Mouse (Mus musculus) retina, postnatal 7 days (tissue): ENCODE results near the gene Fbxo21.

ENCODE experiments used
- DNase-seq: peaks from one replicate; pipeline ENCODE4 v3.0.0-alpha.2; 2012; ENCODE audit warnings: low read depth, low spot score

Gene Fbxo21

DNA sequence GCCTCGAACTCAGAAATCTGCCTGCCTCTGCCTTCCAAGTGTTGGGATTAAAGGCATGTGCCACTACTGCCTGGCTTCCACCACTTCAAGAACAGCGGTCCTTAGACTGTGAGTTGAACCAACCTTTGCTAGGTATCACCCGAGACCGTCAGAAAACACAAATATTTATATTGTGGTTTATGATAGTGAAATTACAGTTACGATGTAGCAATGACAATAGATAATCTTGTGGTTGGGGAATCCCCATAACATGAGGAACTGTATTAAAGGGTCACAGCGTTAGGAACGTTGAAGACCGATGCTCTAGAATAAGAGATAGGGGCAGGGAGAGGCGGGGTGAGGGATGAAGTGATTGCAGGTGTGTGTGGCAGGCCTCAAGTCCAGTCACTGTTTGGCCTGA is 68.9 kb downstream of the Fbxo21 start:
- no peak for DNase-seq

GRCm38 (mm10) chr5:118047091-118047757 is 70.7 kb downstream of the Fbxo21 start:
- no peak for DNase-seq

- no peak for DNase-seq
These were observed 71.9 kb downstream of the Fbxo21 start for GRCm38 (mm10) chr5:118048412-118048811.

GRCm38 (mm10) chr5:118048928-118049327 is 72.4 kb downstream of the Fbxo21 start:
- DNase-seq, result no peak

- DNase-seq, result no peak
These were observed 74.2 kb downstream of the Fbxo21 start for GRCm38 (mm10) chr5:118050743-118051142.

GRCm38 (mm10) chr5:118051981-118052662 is 75.6 kb downstream of the Fbxo21 start:
- no peak for DNase-seq

- no peak for DNase-seq
These were observed 76.7 kb downstream of the Fbxo21 start for GRCm38 (mm10) chr5:118053205-118053604.

DNA sequence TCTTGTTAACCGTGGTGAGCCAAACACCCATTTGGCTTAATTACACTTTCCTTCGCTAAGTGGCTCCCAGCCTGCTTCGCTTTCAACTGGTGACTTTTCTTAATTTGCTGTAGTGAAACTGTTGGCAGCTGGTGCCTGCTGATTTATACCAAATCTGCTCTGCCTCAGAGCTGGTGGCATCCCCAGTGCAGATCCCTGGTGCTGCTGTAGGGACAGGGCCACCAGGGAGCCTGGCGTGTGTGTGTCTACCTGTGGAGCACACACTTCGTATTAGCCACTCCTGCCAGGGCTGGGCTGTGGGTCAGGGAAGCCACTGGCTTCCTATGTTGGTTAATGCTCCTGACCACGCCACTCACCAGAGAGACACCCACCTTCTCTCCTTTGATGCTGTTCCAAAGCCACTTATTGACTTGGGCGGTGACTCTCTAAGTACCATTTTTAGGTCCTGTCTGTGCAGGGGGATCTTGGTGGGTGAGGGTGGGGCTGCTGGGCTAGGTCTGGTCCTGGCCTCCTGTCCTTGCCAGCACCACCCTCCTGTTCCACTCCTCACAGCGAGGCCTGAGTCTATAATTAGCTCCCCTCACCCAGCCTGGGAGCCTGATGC is 81.1 kb downstream of the Fbxo21 start:
- no peak for DNase-seq

DNA sequence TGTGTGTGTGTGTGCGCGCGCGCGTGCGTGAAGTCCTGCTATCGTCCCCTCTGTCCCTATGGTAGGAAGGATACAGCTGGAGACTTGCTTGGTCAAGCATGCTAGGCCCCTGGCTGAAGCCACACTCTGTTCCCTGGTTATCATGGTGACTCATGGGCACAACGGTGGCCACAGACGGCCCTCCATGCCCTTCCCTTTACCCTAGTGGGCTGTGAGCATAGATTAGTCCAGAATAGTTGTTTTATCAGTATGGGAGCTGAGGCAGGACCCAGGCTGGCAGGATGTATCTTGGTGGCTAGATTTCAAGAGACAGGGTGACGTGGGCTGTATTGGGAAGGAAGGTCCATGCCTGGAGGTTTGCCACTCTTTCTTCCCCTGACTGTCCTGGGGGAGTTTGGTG is 82.3 kb downstream of the Fbxo21 start:
- DNase-seq, result no peak

DNA sequence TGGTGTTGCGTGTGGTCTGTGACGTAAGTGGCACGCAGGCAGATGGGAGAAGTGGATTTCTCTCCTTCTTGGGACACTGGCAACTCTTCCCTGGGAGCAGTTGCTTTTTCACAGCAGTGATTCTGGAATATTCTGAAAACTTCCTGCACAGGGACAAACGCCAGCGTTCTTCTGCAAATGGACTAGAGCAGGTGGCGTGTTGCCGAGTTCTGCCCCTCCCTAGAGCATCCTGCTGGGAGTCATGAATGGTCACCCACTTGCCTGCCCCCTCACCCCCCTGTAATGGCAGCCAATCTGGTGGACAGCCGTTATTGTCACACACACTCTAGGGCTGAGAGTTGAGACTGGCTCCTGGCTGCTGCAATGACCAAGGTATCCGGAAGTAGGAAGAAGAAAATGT is 83.1 kb downstream of the Fbxo21 start:
- DNase-seq, result no peak
